Mouse (Mus musculus): ENCODE measurements around the gene Hbq1a.

GRCm38 (mm10) chr11:32298532-32298918 is 1.3 kb upstream of the Hbq1a start:
- no peak for TF ChIP-seq CTCF (conservative IDR thresholded peaks at IDR 0.05 in 1 of 2, IDR thresholded peaks at IDR 0.05 in 1 of 2; ENCODE audit: low read depth in 2 of 2, low read length in 2 of 2)
- no peak for TF ChIP-seq ELF1 (IDR thresholded peaks at IDR 0.05; ENCODE audit: low read depth, low read length)
- no peak for TF ChIP-seq SMC3 (IDR thresholded peaks at IDR 0.05; ENCODE audit: low read depth, low read length)
- TF ChIP-seq JUND (conservative IDR thresholded peaks at IDR 0.05; ENCODE audit: low read depth, low read length) = no peak
- no peak for TF ChIP-seq POLR2A (IDR thresholded peaks at IDR 0.05; ENCODE audit: low read depth, low read length)
- no peak for TF ChIP-seq MEF2A (IDR thresholded peaks at IDR 0.05; ENCODE audit: borderline replicate concordance, low read depth, low read length)
- TF ChIP-seq MAZ (IDR thresholded peaks at IDR 0.05; ENCODE audit: low read depth, low read length) = no peak
- no peak for TF ChIP-seq MAX (IDR thresholded peaks at IDR 0.05; ENCODE audit: low read length)
- TF ChIP-seq MYC (IDR thresholded peaks at IDR 0.05; ENCODE audit: low read depth, low read length) = no peak
- TF ChIP-seq UBTF (IDR thresholded peaks at IDR 0.05; ENCODE audit: low read depth, low read length) = no peak
- no peak for TF ChIP-seq MAFK (IDR thresholded peaks at IDR 0.05; ENCODE audit: insufficient replicate concordance, low read length)
- TF ChIP-seq CHD2 (IDR thresholded peaks at IDR 0.05; ENCODE audit: low read length) = no peak
- TF ChIP-seq TCF12 (IDR thresholded peaks at IDR 0.05; ENCODE audit: low read depth, low read length) = no peak

All from CH12.LX (cell line).